Mouse (Mus musculus) stomach, embryonic 16.5 days (tissue): ENCODE measurements around the gene Dph5. TPM values are rescaled to one million over a fixed set of nuclear protein-coding genes. Genes with fewer than 3 reads are reported as not detected.
"Not testable (repeated sequence)": the region's sequence is repeated elsewhere in the genome, so short reads cannot be mapped to it uniquely, and the experiment has no call there.

Experiments used
- ATAC-seq: fragments of 200-750 bp; cut with Nextera tagmentation; 2 replicates; pipeline ENCODE4 v1.8.0; 2017; ENCODE audit warnings: moderate number of reproducible peaks, moderate TSS enrichment; ENCODE audit not compliant: insufficient read depth, low FRiP score
- H3K27ac ChIP-seq: fragments of 300-500 bp; sonication (generic); 2 replicates; pipeline ENCODE4 v1.5.1; 2014; ENCODE audit warnings: low read length
- H3K27me3 ChIP-seq: fragments of 300-500 bp; sonication (generic); 2 replicates; pipeline ENCODE4 v1.6.1; 2014; ENCODE audit warnings: low read length, control low read depth, mixed read lengths; ENCODE audit not compliant: control insufficient read depth, insufficient read depth
- H3K36me3 ChIP-seq: fragments of 300-500 bp; sonication (generic); 2 replicates; pipeline ENCODE4 v1.6.1; 2014; ENCODE audit warnings: low read length; ENCODE audit not compliant: control insufficient read depth, insufficient read depth
- H3K4me1 ChIP-seq: fragments of 300-500 bp; sonication (generic); 2 replicates; pipeline ENCODE4 v1.6.1; 2014; ENCODE audit warnings: low read length, control low read depth, mixed read lengths; ENCODE audit not compliant: control insufficient read depth, insufficient read depth
- H3K4me2 ChIP-seq: fragments of 300-500 bp; sonication (generic); 2 replicates; pipeline ENCODE4 v1.6.1; 2014; ENCODE audit warnings: low read depth, low read length, mixed read lengths
- H3K4me3 ChIP-seq: fragments of 300-500 bp; sonication (generic); replicated peaks from 2 replicates; pipeline ENCODE4 v1.5.1; 2014; ENCODE audit warnings: mild to moderate bottlenecking, low read length
- H3K9ac ChIP-seq: fragments of 300-500 bp; sonication (generic); 2 replicates; pipeline ENCODE4 v1.6.1; 2014; ENCODE audit warnings: low read length
- H3K9me3 ChIP-seq: fragments of 300-500 bp; sonication (generic); replicated peaks from 2 replicates; pipeline ENCODE4 v1.6.1; 2016; ENCODE audit warnings: low read length, control low read depth; ENCODE audit not compliant: control insufficient read depth
- WGBS: fragments of 180-500 bp; shearing (Covaris S2); extraction: QIAGEN DNeasy Blood & Tissue Kit; methylation state at CpG from one replicate; pipeline ENCODE4 v1.1.7; 2014; 5-methylcytosine and 5-hydroxymethylcytosine counted together
- polyA plus RNA-seq: library from polyadenylated mRNA; unstranded; fragments of >200 nt; fragmentation: Nextera tagmentation; extraction: Ambion mirVana; gene quantifications from 2 replicates; pipeline ENCODE4 v1.2.1, GENCODE M21; 2015

Dph5 gene
- polyA plus RNA-seq, 1 experiment from 2014 or later: 31.9 TPM

DNA sequence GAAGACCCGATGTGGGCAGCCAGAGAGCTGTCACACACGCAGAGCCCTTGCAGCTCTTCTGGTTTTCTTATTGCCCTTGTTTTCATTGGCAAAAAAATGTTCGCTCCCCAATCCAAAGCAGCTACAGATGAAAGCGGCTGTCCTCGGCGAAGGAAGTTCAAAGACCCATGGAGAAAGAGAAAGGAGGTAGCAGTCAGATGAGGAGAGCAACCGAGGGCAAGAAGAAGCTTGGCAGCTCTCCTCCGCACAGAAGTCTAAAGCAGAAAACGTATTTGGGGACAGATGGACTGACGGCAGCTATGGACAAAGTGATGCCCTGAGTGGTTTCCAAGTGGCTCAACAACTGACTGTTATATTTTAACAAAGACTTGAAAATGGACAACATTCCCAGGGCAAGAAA, 32.1 kb upstream of the Dph5 start:
- Histone ChIP-seq H3K27me3 (no peaks in the 10 kb centered on the region), H3K4me3 (no peak overlapping the region), H3K9me3 (no peaks in the 10 kb centered on the region), H3K36me3 (no peaks in the 10 kb centered on the region), H3K9ac (no peak overlapping the region), H3K27ac (no peak overlapping the region), H3K4me2 (no peak overlapping the region), H3K4me1 (no peaks in the 10 kb centered on the region)
- WGBS: 81% methylated on average over 10 of the region's 10 CpGs
- no peak for ATAC-seq

DNA sequence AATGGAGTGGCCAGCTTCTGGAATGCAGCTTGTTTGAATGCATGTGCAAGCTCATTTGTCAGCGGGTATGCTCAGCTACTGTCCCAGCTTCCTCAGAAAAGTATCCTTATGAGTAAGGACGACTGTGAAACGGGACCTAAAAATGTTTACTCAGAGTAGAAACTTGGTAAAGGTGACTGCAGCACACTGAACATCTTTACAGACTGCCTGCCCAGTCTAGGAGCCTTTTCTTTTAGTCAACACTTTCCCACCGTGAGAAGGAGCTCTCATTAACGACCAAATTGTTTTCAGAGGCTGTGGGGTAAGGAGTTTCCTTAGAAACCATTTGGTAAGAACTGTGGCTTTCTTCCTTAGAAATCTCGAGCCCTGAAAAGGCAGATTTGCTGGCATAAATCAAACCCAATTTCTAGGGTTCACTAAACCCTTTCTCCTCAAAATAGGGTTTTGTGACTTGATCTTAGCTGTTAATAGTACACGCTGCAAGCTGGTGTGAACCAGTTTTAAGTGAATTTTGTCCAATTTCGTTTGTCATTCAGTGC, 31.1 kb upstream of the Dph5 start:
- no peak overlapping the region for H3K4me3 ChIP-seq
- no peak overlapping the region for H3K27ac ChIP-seq
- no peak overlapping the region for H3K9ac ChIP-seq
- no peaks in the 10 kb centered on the region for H3K9me3 ChIP-seq
- no peaks in the 10 kb centered on the region for H3K4me1 ChIP-seq
- ATAC-seq: no peak
- 30% methylated on average over 8 of the region's 8 CpGs for WGBS
- H3K4me2 ChIP-seq: no peak overlapping the region
- no peaks in the 10 kb centered on the region for H3K36me3 ChIP-seq
- H3K27me3 ChIP-seq: no peaks in the 10 kb centered on the region

- Histone ChIP-seq H3K4me2 (no peak overlapping the region), H3K4me3 (no peak overlapping the region), H3K9ac (no peak overlapping the region), H3K27ac (no peak overlapping the region), H3K36me3 (no peaks in the 10 kb centered on the region), H3K27me3 (no peaks in the 10 kb centered on the region), H3K9me3 (no peaks in the 10 kb centered on the region), H3K4me1 (no peaks in the 10 kb centered on the region)
- 87% methylated on average over 10 of the region's 10 CpGs for WGBS
- no peak for ATAC-seq
These were observed 30.2 kb upstream of the Dph5 start for GRCm38 (mm10) chr3:115857436-115857835.

- no peak for ATAC-seq
- Histone ChIP-seq H3K36me3 (no peaks in the 10 kb centered on the region), H3K27ac (no peak overlapping the region), H3K9me3 (no peaks in the 10 kb centered on the region), H3K9ac (no peak overlapping the region), H3K27me3 (no peaks in the 10 kb centered on the region), H3K4me1 (no peaks in the 10 kb centered on the region), H3K4me3 (no peak overlapping the region), H3K4me2 (no peak overlapping the region)
- 91% methylated on average over 3 of the region's 3 CpGs for WGBS
These were observed 28.8 kb upstream of the Dph5 start for GRCm38 (mm10) chr3:115858822-115859221.

- not testable (repeated sequence) for H3K27ac ChIP-seq, H3K9me3 ChIP-seq, H3K36me3 ChIP-seq, H3K27me3 ChIP-seq, H3K4me1 ChIP-seq, H3K4me3 ChIP-seq, H3K4me2 ChIP-seq, H3K9ac ChIP-seq, ATAC-seq
- WGBS: 93% methylated on average over 1 of the region's 1 CpGs
These were observed 26.9 kb upstream of the Dph5 start for GRCm38 (mm10) chr3:115860780-115861179.

GRCm38 (mm10) chr3:115863487-115863886, 24.1 kb upstream of the Dph5 start:
- Histone ChIP-seq H3K27ac (no peak overlapping the region), H3K4me3 (no peak overlapping the region), H3K9ac (no peak overlapping the region), H3K4me1 (no peaks in the 10 kb centered on the region), H3K36me3 (no peaks in the 10 kb centered on the region), H3K27me3 (no peaks in the 10 kb centered on the region), H3K4me2 (no peak overlapping the region), H3K9me3 (no peaks in the 10 kb centered on the region)
- no peak for ATAC-seq
- WGBS: 73% methylated on average over 4 of the region's 4 CpGs

DNA sequence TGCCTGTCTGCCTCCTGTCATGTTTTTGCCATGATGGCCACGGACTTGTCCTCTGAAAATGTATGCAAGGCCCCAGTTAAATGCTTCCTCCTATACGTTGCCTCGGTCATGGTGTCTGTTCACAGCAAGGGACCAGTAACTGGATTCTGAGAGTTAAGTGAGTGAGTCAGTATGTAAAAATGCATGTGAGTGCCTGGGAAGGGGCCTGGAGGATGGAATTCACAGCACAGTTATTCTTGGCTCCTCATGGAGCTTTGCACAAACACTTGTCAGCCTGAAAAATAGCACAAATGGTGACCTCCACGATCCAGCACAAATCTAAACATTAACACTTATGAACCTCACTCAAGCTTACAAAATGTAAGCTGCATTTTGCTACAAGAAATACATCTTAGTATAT, 20.5 kb upstream of the Dph5 start:
- peak overlapping the region; percentile 72 for H3K27ac ChIP-seq
- H3K9me3 ChIP-seq: no peaks in the 10 kb centered on the region
- WGBS: 35% methylated on average over 4 of the region's 4 CpGs
- no peaks in the 10 kb centered on the region for H3K36me3 ChIP-seq
- H3K9ac ChIP-seq: no peak overlapping the region
- H3K27me3 ChIP-seq: no peaks in the 10 kb centered on the region
- H3K4me2 ChIP-seq: no peak overlapping the region
- no peaks in the 10 kb centered on the region for H3K4me1 ChIP-seq
- peak; percentile 79; the same call in 1 of the 2 replicates for ATAC-seq
- H3K4me3 ChIP-seq: no peak overlapping the region

- H3K9ac ChIP-seq: no peak overlapping the region
- WGBS: 49% methylated on average over 1 of the region's 1 CpGs
- H3K4me3 ChIP-seq: no peak overlapping the region
- H3K27ac ChIP-seq: peak overlapping the region; percentile 14; the same call in 1 of the 2 replicates
- no peaks in the 10 kb centered on the region for H3K36me3 ChIP-seq
- ATAC-seq: no peak
- no peaks in the 10 kb centered on the region for H3K4me1 ChIP-seq
- no peaks in the 10 kb centered on the region for H3K9me3 ChIP-seq
- no peak overlapping the region for H3K4me2 ChIP-seq
- no peaks in the 10 kb centered on the region for H3K27me3 ChIP-seq
These were observed 19.7 kb upstream of the Dph5 start for GRCm38 (mm10) chr3:115867901-115868300.

- H3K27me3 ChIP-seq: no peaks in the 10 kb centered on the region
- no peak overlapping the region for H3K4me2 ChIP-seq
- no peaks in the 10 kb centered on the region for H3K9me3 ChIP-seq
- no peaks in the 10 kb centered on the region for H3K4me1 ChIP-seq
- no peak overlapping the region for H3K9ac ChIP-seq
- no peaks in the 10 kb centered on the region for H3K36me3 ChIP-seq
- no peak overlapping the region for H3K4me3 ChIP-seq
- H3K27ac ChIP-seq: no peak overlapping the region
- ATAC-seq: no peak
- 58% methylated on average over 2 of the region's 2 CpGs for WGBS
These were observed 18.3 kb upstream of the Dph5 start for GRCm38 (mm10) chr3:115869360-115869759.

DNA sequence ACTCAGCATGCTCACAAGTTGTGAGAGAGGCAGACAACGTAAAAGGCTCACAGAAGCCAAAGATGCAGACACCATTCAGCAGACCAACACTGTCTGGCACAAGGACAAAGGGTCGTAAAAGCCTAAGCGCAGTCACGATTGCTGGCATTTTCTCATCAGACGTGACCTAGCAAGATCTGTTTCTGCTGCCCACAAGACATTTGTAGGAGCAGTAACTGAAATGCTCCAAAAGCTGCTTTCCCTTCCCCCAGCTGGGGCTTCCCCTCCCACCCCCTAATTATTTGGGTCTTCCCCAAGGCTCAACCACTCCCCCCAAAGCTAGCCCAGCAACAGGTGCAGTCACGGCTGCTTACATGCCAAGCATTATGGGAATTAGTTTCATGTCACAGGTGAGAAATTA, 12.1 kb upstream of the Dph5 start:
- WGBS: 51% methylated on average over 6 of the region's 6 CpGs
- Histone ChIP-seq H3K4me2 (no peak overlapping the region), H3K9ac (no peak overlapping the region), H3K27me3 (no peaks in the 10 kb centered on the region), H3K9me3 (no peaks in the 10 kb centered on the region), H3K36me3 (no peaks in the 10 kb centered on the region), H3K27ac (no peak overlapping the region), H3K4me3 (no peak overlapping the region), H3K4me1 (no peaks in the 10 kb centered on the region)
- ATAC-seq: no peak
